Mouse (Mus musculus) MEL (cell line): Measurements from ENCODE around the gene Cul1. TPM values are rescaled to one million over a fixed set of nuclear protein-coding genes. Genes with fewer than 3 reads are reported as not detected.

Source experiments
- DNase-seq: peaks from one replicate; pipeline ENCODE4 v3.0.0; 2011; ENCODE audit warnings: low read depth, low spot score
- H3K27ac ChIP-seq: 2 replicates; pipeline ENCODE4 v1.5.1; 2012; ENCODE audit warnings: low read depth, mild to moderate bottlenecking, control low read depth, low read length, moderate library complexity; ENCODE audit not compliant: control insufficient read depth
- H3K27me3 ChIP-seq, 2 experiments: fragments of 150-350 bp in 1 of 2; sonication (generic) in 1 of 2; 2 replicates each; pipeline ENCODE4 v1.6.1; 2012; ENCODE audit warnings: low read length in 2 of 2, mild to moderate bottlenecking in 2 of 2, improper control_type of control experiment in 1 of 2, moderate library complexity in 1 of 2; ENCODE audit not compliant: insufficient read depth in 2 of 2, control insufficient read depth in 1 of 2
- H3K36me3 ChIP-seq, 2 experiments: 2 replicates each; pipeline ENCODE4 v1.6.1; 2012 to 2014; ENCODE audit warnings: low read length in 2 of 2, improper control_type of control experiment in 1 of 2, inconsistent platforms in 1 of 2, mild to moderate bottlenecking in 1 of 2; ENCODE audit not compliant: insufficient read depth in 2 of 2, control insufficient read depth in 1 of 2
- H3K4me1 ChIP-seq, 2 experiments: fragments of 150-350 bp in 1 of 2; sonication (generic) in 1 of 2; 2 replicates each; pipeline ENCODE4 v1.6.1; 2012; ENCODE audit warnings: low read length in 2 of 2, improper control_type of control experiment in 1 of 2, mild to moderate bottlenecking in 1 of 2; ENCODE audit not compliant: insufficient read depth in 2 of 2, control insufficient read depth in 1 of 2
- H3K4me3 ChIP-seq, 2 experiments: fragments of 150-350 bp in 1 of 2; sonication (generic) in 1 of 2; 2 replicates each; pipeline ENCODE4 v1.5.1; 2012; ENCODE audit warnings: low read depth in 2 of 2, low read length in 2 of 2, mild to moderate bottlenecking in 2 of 2, moderate library complexity in 2 of 2, control low read depth in 1 of 2, improper control_type of control experiment in 1 of 2; ENCODE audit not compliant: control insufficient read depth in 1 of 2, insufficient read depth in 1 of 2
- H3K79me2 ChIP-seq: 2 replicates; pipeline ENCODE4 v1.6.1; 2012; ENCODE audit warnings: mild to moderate bottlenecking, low read length, moderate library complexity; ENCODE audit not compliant: control insufficient read depth, poor library complexity, insufficient read depth
- H3K9ac ChIP-seq: 2 replicates; pipeline ENCODE4 v1.6.1; 2012; ENCODE audit warnings: low read depth, mild to moderate bottlenecking, control low read depth, low read length, moderate library complexity; ENCODE audit not compliant: control insufficient read depth, poor library complexity, severe bottlenecking
- H3K9me3 ChIP-seq: fragments of 150-350 bp; sonication (generic); replicated peaks from 2 replicates; pipeline ENCODE4 v1.6.1; 2012; ENCODE audit warnings: mild to moderate bottlenecking, low read length, improper control_type of control experiment, moderate library complexity; ENCODE audit not compliant: insufficient read depth
- BHLHE40 ChIP-seq: IDR thresholded peaks from 2 replicates; pipeline ENCODE4 v1.6.1; 2012; ENCODE audit warnings: low read depth, mild to moderate bottlenecking, inconsistent platforms, low read length, improper control_type of control experiment, borderline replicate concordance
- CHD1 ChIP-seq: IDR thresholded peaks from 2 replicates; pipeline ENCODE4 v1.6.1; 2012; ENCODE audit warnings: low read depth, mild to moderate bottlenecking, inconsistent platforms, low read length, improper control_type of control experiment
- EP300 ChIP-seq, 2 experiments: IDR thresholded peaks; 2 replicates each; pipeline ENCODE4 v1.6.1; 2011; ENCODE audit warnings: improper control_type of control experiment in 2 of 2, low read length in 2 of 2, low read depth in 1 of 2, mild to moderate bottlenecking in 1 of 2
- ETS1 ChIP-seq: IDR thresholded peaks from 2 replicates; pipeline ENCODE4 v1.6.1; 2012; ENCODE audit warnings: low read depth, mild to moderate bottlenecking, inconsistent platforms, low read length, improper control_type of control experiment, moderate library complexity
- HCFC1 ChIP-seq: IDR thresholded peaks from 2 replicates; pipeline ENCODE4 v1.6.1; 2012; ENCODE audit warnings: low read depth, mild to moderate bottlenecking, inconsistent platforms, low read length, improper control_type of control experiment, moderate library complexity
- MAX ChIP-seq: IDR thresholded peaks from 2 replicates; pipeline ENCODE4 v1.6.1; 2011; ENCODE audit warnings: low read length, improper control_type of control experiment
- MAZ ChIP-seq: IDR thresholded peaks from 2 replicates; pipeline ENCODE4 v1.6.1; 2012; ENCODE audit warnings: low read depth, mild to moderate bottlenecking, inconsistent platforms, low read length, improper control_type of control experiment
- MXI1 ChIP-seq: IDR thresholded peaks from 2 replicates; pipeline ENCODE4 v1.6.1; 2011; ENCODE audit warnings: mild to moderate bottlenecking, low read depth, low read length, improper control_type of control experiment
- MYB ChIP-seq: IDR thresholded peaks from 2 replicates; pipeline ENCODE4 v1.6.1; 2011; ENCODE audit warnings: mild to moderate bottlenecking, low read depth, low read length, improper control_type of control experiment
- MYC ChIP-seq: IDR thresholded peaks from 2 replicates; pipeline ENCODE4 v1.6.1; 2011; ENCODE audit warnings: low read depth, mild to moderate bottlenecking, low read length, improper control_type of control experiment, moderate library complexity
- NELFE ChIP-seq: IDR thresholded peaks from 2 replicates; pipeline ENCODE4 v1.6.1; 2011; ENCODE audit warnings: low read depth, low read length, improper control_type of control experiment
- NRF1 ChIP-seq: IDR thresholded peaks from 2 replicates; pipeline ENCODE4 v1.6.1; 2014; ENCODE audit warnings: low read depth, mild to moderate bottlenecking, inconsistent platforms, low read length, improper control_type of control experiment, moderate library complexity; ENCODE audit not compliant: poor library complexity, insufficient read depth, severe bottlenecking
- POLR2A ChIP-seq, 2 experiments: IDR thresholded peaks; 2 replicates each; pipeline ENCODE4 v1.6.1; 2011 to 2012; ENCODE audit warnings: low read length in 2 of 2, mild to moderate bottlenecking in 2 of 2, control low read depth in 1 of 2, improper control_type of control experiment in 1 of 2, low read depth in 1 of 2, moderate library complexity in 1 of 2; ENCODE audit not compliant: control insufficient read depth in 1 of 2, insufficient read depth in 1 of 2, poor library complexity in 1 of 2
- SIN3A ChIP-seq: IDR thresholded peaks from 2 replicates; pipeline ENCODE4 v1.6.1; 2012; ENCODE audit warnings: low read length, improper control_type of control experiment, inconsistent platforms
- TAL1 ChIP-seq: IDR thresholded peaks from 2 replicates; pipeline ENCODE4 v1.6.1; 2012; ENCODE audit warnings: mild to moderate bottlenecking, inconsistent platforms, low read length, moderate library complexity, mixed read lengths
- TBP ChIP-seq: IDR thresholded peaks from 2 replicates; pipeline ENCODE4 v1.8.0; 2011; ENCODE audit warnings: low read depth, low read length, improper control_type of control experiment
- TCF12 ChIP-seq: IDR thresholded peaks from 2 replicates; pipeline ENCODE4 v1.6.1; 2014; ENCODE audit warnings: low read depth, mild to moderate bottlenecking, inconsistent platforms, low read length, improper control_type of control experiment, moderate library complexity
- UBTF ChIP-seq: IDR thresholded peaks from 2 replicates; pipeline ENCODE4 v1.6.1; 2012; ENCODE audit warnings: low read depth, mild to moderate bottlenecking, inconsistent platforms, low read length, improper control_type of control experiment, moderate library complexity, borderline replicate concordance; ENCODE audit not compliant: insufficient read depth
- ZC3H11A ChIP-seq: IDR thresholded peaks from 2 replicates; pipeline ENCODE4 v1.6.1; 2012; ENCODE audit warnings: low read depth, mild to moderate bottlenecking, inconsistent platforms, low read length, improper control_type of control experiment
- ZMIZ1 ChIP-seq: IDR thresholded peaks from 2 replicates; pipeline ENCODE4 v1.6.1; 2012; ENCODE audit warnings: low read depth, mild to moderate bottlenecking, inconsistent platforms, low read length, improper control_type of control experiment, moderate library complexity
- ZNF384 ChIP-seq: IDR thresholded peaks from 2 replicates; pipeline ENCODE4 v1.6.1; 2012; ENCODE audit warnings: low read depth, mild to moderate bottlenecking, inconsistent platforms, low read length, improper control_type of control experiment
- polyA plus RNA-seq, 2 experiments: library from polyadenylated mRNA; stranded (reverse) in 1 of 2; unstranded in 1 of 2; fragments of >175 nt in 1 of 2; fragments of >200 nt in 1 of 2; gene quantifications; 2 replicates each; pipeline versions ENCODE4 v1.2.1 to v1.2.4; 2012; ENCODE audit warnings: low replicate concordance in 2 of 2, low read depth in 1 of 2; ENCODE audit not compliant: insufficient read length in 2 of 2, insufficient read depth in 1 of 2, missing spikeins in 1 of 2
- total RNA-seq: library from RNA; depleted of rRNA; stranded (reverse); fragments of 300-350 nt; gene quantifications from 2 replicates; pipeline ENCODE4 v1.2.3, GENCODE M21; 2012

Gene Cul1
- total and polyA plus RNA-seq, 3 experiments: 40.4 to 58.4 TPM; not detected in 1

GRCm38 (mm10) chr6:47454131-47454574, 955 bp downstream of the Cul1 start:
- 0 out of 2 replicates have a peak, but pooled peaks have one; percentile 50 for TF ChIP-seq UBTF
- TF ChIP-seq TCF12: no peak
- no peak for TF ChIP-seq ZNF384
- no peak for TF ChIP-seq MAX
- peak; percentile 26; the same call in 1 of the 2 replicates for TF ChIP-seq NRF1
- TF ChIP-seq POLR2A (IDR thresholded peaks at IDR 0.05; ENCODE audit: control insufficient read depth in 1 of 2, insufficient read depth in 1 of 2, low read depth in 1 of 2, low read length in 2 of 2, poor library complexity in 1 of 2): peak; percentile 21 to 76; a peak in 3 of 4 replicates
- Histone ChIP-seq H3K36me3 (peaks cover 0 to 39% of the 10 kb centered on the region in 2 experiments; a peak in 2 of 4 replicates), H3K4me1 (peaks cover 7 to 14% of the 10 kb centered on the region in 2 experiments; a peak in 3 of 4 replicates), H3K27ac (peak overlapping the region; percentile 85), H3K9me3 (no peaks in the 10 kb centered on the region), H3K4me3 (peak overlapping the region; percentile 89 to 98), H3K79me2 (peaks cover 43% of the 10 kb centered on the region), H3K27me3 (no peaks in the 10 kb centered on the region), H3K9ac (peak overlapping the region; percentile 99)
- DNase-seq: peak; percentile 62

DNA sequence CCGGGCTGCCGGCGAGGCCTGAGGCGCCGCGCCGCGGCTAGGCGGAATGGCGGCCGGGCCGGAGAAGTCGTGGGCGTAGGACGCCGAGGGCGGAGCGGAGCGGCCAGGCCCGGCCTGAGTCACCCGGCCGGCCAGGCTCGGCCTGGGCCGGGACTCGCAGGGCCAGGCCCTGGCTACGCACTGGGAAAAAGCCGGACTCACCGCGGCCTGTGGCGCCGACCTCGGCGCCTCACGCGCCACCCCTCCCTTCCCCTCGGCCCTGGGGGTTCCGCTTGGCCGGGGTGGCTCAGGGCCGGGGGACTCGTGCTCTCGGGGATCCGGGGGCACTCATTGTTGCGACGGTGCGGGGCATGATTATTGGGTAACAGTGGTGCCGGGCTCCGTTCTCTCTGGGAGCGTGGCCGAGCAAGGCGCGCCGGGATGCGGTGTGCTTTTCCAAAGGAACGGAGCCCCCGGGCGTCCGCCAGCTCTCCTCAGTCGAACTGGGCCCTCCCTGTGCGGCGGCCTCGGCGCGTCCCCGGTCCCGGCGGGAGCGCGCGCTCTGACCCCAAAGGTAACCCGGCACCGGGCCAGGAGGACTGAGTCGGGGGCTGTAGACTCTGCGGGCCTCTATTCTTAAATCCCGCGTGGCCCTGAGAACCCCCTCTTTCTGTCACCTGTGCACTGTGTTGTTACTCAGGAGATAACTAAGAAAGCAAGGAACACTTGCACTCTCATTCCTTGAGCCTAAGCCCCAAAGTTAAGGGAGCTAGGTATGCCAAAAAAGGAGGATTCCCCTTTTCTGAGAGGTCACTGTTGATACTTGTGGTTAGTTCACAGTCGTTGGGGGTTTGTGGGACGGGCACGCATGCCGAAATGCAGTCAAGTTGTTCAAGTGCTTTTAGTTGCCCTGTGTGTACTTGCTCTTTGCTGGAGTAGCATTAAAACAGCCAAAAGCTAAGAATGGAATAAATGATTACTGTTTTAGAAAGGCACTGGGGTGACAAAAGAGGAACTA, 1.7 kb downstream of the Cul1 start:
- Histone ChIP-seq H3K79me2 (peaks cover 47% of the 10 kb centered on the region), H3K9me3 (no peaks in the 10 kb centered on the region), H3K4me1 (peaks cover 7 to 14% of the 10 kb centered on the region in 2 experiments; a peak in 3 of 4 replicates), H3K36me3 (peaks cover 0 to 44% of the 10 kb centered on the region in 2 experiments; a peak in 2 of 4 replicates), H3K4me3 (peak overlapping the region; percentile 89 to 98), H3K27ac (peak overlapping the region; percentile 85), H3K9ac (peak overlapping the region; percentile 99), H3K27me3 (no peaks in the 10 kb centered on the region)
- peak; percentile 81 for DNase-seq
- TF ChIP-seq TBP (0 out of 2 replicates have a peak, but pooled peaks have one; percentile 40), NELFE (peak; percentile 45), POLR2A (IDR thresholded peaks at IDR 0.05; ENCODE audit: control insufficient read depth in 1 of 2, insufficient read depth in 1 of 2, low read depth in 1 of 2, low read length in 2 of 2, poor library complexity in 1 of 2) (peak; percentile 25 to 33; a peak in 2 of 4 replicates), ZC3H11A (no peak), BHLHE40 (no peak), UBTF (peak; percentile 79; the same call in 1 of the 2 replicates), MYB (no peak), MYC (0 out of 2 replicates have a peak, but pooled peaks have one; percentile 13), MAZ (no peak), HCFC1 (peak; percentile 35; the same call in 1 of the 2 replicates), TCF12 (no peak), EP300 (IDR thresholded peaks at IDR 0.05; ENCODE audit: low read depth in 1 of 2, low read length in 2 of 2) (peak; percentile 2 to 29; a peak in 1 of 4 replicates), MXI1 (peak; percentile 29; the same call in 1 of the 2 replicates), NRF1 (no peak), CHD1 (no peak), ZMIZ1 (0 out of 2 replicates have a peak, but pooled peaks have one; percentile 22), SIN3A (no peak; the same call in 1 of the 2 replicates), ETS1 (0 out of 2 replicates have a peak, but pooled peaks have one; percentile 22), TAL1 (no peak)
